Mouse (Mus musculus) MEL (cell line): ENCODE measurements around the gene Tmem88. TPM values are rescaled to one million over a fixed set of nuclear protein-coding genes. Genes with fewer than 3 reads are reported as not detected.

ENCODE experiments used
- DNase-seq: peaks from one replicate; pipeline ENCODE4 v3.0.0; 2011; ENCODE audit warnings: low read depth, low spot score
- H3K27ac ChIP-seq: 2 replicates; pipeline ENCODE4 v1.5.1; 2012; ENCODE audit warnings: low read depth, mild to moderate bottlenecking, control low read depth, low read length, moderate library complexity; ENCODE audit not compliant: control insufficient read depth
- H3K27me3 ChIP-seq, 2 experiments: fragments of 150-350 bp in 1 of 2; sonication (generic) in 1 of 2; 2 replicates each; pipeline ENCODE4 v1.6.1; 2012; ENCODE audit warnings: low read length in 2 of 2, mild to moderate bottlenecking in 2 of 2, improper control_type of control experiment in 1 of 2, moderate library complexity in 1 of 2; ENCODE audit not compliant: insufficient read depth in 2 of 2, control insufficient read depth in 1 of 2
- H3K36me3 ChIP-seq, 2 experiments: 2 replicates each; pipeline ENCODE4 v1.6.1; 2012 to 2014; ENCODE audit warnings: low read length in 2 of 2, improper control_type of control experiment in 1 of 2, inconsistent platforms in 1 of 2, mild to moderate bottlenecking in 1 of 2; ENCODE audit not compliant: insufficient read depth in 2 of 2, control insufficient read depth in 1 of 2
- H3K4me1 ChIP-seq, 2 experiments: fragments of 150-350 bp in 1 of 2; sonication (generic) in 1 of 2; 2 replicates each; pipeline ENCODE4 v1.6.1; 2012; ENCODE audit warnings: low read length in 2 of 2, improper control_type of control experiment in 1 of 2, mild to moderate bottlenecking in 1 of 2; ENCODE audit not compliant: insufficient read depth in 2 of 2, control insufficient read depth in 1 of 2
- H3K4me3 ChIP-seq, 2 experiments: fragments of 150-350 bp in 1 of 2; sonication (generic) in 1 of 2; 2 replicates each; pipeline ENCODE4 v1.5.1; 2012; ENCODE audit warnings: low read depth in 2 of 2, low read length in 2 of 2, mild to moderate bottlenecking in 2 of 2, moderate library complexity in 2 of 2, control low read depth in 1 of 2, improper control_type of control experiment in 1 of 2; ENCODE audit not compliant: control insufficient read depth in 1 of 2, insufficient read depth in 1 of 2
- H3K79me2 ChIP-seq: 2 replicates; pipeline ENCODE4 v1.6.1; 2012; ENCODE audit warnings: mild to moderate bottlenecking, low read length, moderate library complexity; ENCODE audit not compliant: control insufficient read depth, poor library complexity, insufficient read depth
- H3K9ac ChIP-seq: 2 replicates; pipeline ENCODE4 v1.6.1; 2012; ENCODE audit warnings: low read depth, mild to moderate bottlenecking, control low read depth, low read length, moderate library complexity; ENCODE audit not compliant: control insufficient read depth, poor library complexity, severe bottlenecking
- H3K9me3 ChIP-seq: fragments of 150-350 bp; sonication (generic); replicated peaks from 2 replicates; pipeline ENCODE4 v1.6.1; 2012; ENCODE audit warnings: mild to moderate bottlenecking, low read length, improper control_type of control experiment, moderate library complexity; ENCODE audit not compliant: insufficient read depth
- CHD1 ChIP-seq: IDR thresholded peaks from 2 replicates; pipeline ENCODE4 v1.6.1; 2012; ENCODE audit warnings: low read depth, mild to moderate bottlenecking, inconsistent platforms, low read length, improper control_type of control experiment
- CTCF ChIP-seq, 3 experiments: IDR thresholded peaks in 2 of 3; conservative IDR thresholded peaks in 1 of 3; 2 replicates each; pipeline ENCODE4 v1.5.1; 2011 to 2012; ENCODE audit warnings: low read length in 3 of 3, low read depth in 2 of 3, mild to moderate bottlenecking in 2 of 3, improper control_type of control experiment in 1 of 3, inconsistent platforms in 1 of 3, mixed read lengths in 1 of 3, moderate library complexity in 1 of 3; ENCODE audit not compliant: control insufficient read depth in 1 of 3, insufficient read depth in 1 of 3, poor library complexity in 1 of 3, severe bottlenecking in 1 of 3
- EP300 ChIP-seq, 2 experiments: IDR thresholded peaks; 2 replicates each; pipeline ENCODE4 v1.6.1; 2011; ENCODE audit warnings: improper control_type of control experiment in 2 of 2, low read length in 2 of 2, low read depth in 1 of 2, mild to moderate bottlenecking in 1 of 2
- HCFC1 ChIP-seq: IDR thresholded peaks from 2 replicates; pipeline ENCODE4 v1.6.1; 2012; ENCODE audit warnings: low read depth, mild to moderate bottlenecking, inconsistent platforms, low read length, improper control_type of control experiment, moderate library complexity
- MAX ChIP-seq: IDR thresholded peaks from 2 replicates; pipeline ENCODE4 v1.6.1; 2011; ENCODE audit warnings: low read length, improper control_type of control experiment
- NRF1 ChIP-seq: IDR thresholded peaks from 2 replicates; pipeline ENCODE4 v1.6.1; 2014; ENCODE audit warnings: low read depth, mild to moderate bottlenecking, inconsistent platforms, low read length, improper control_type of control experiment, moderate library complexity; ENCODE audit not compliant: poor library complexity, insufficient read depth, severe bottlenecking
- POLR2A ChIP-seq, 2 experiments: IDR thresholded peaks; 2 replicates each; pipeline ENCODE4 v1.6.1; 2011 to 2012; ENCODE audit warnings: low read length in 2 of 2, mild to moderate bottlenecking in 2 of 2, control low read depth in 1 of 2, improper control_type of control experiment in 1 of 2, low read depth in 1 of 2, moderate library complexity in 1 of 2; ENCODE audit not compliant: control insufficient read depth in 1 of 2, insufficient read depth in 1 of 2, poor library complexity in 1 of 2
- POLR2AphosphoS2 ChIP-seq: IDR thresholded peaks from 2 replicates; pipeline ENCODE4 v1.6.1; 2011; ENCODE audit warnings: low read length, improper control_type of control experiment
- SMC3 ChIP-seq: IDR thresholded peaks from 2 replicates; pipeline ENCODE4 v1.6.1; 2011; ENCODE audit warnings: low read depth, low read length, improper control_type of control experiment
- UBTF ChIP-seq: IDR thresholded peaks from 2 replicates; pipeline ENCODE4 v1.6.1; 2012; ENCODE audit warnings: low read depth, mild to moderate bottlenecking, inconsistent platforms, low read length, improper control_type of control experiment, moderate library complexity, borderline replicate concordance; ENCODE audit not compliant: insufficient read depth
- USF1 ChIP-seq: IDR thresholded peaks from 2 replicates; pipeline ENCODE4 v1.6.1; 2014; ENCODE audit warnings: low read depth, mild to moderate bottlenecking, inconsistent platforms, low read length, improper control_type of control experiment, moderate library complexity
- USF2 ChIP-seq, 2 experiments: IDR thresholded peaks; 2 replicates each; pipeline ENCODE4 v1.6.1; 2011 to 2012; ENCODE audit warnings: improper control_type of control experiment in 2 of 2, low read length in 2 of 2, borderline replicate concordance in 1 of 2, inconsistent platforms in 1 of 2, low read depth in 1 of 2, mild to moderate bottlenecking in 1 of 2; ENCODE audit not compliant: insufficient read depth in 1 of 2
- ZMIZ1 ChIP-seq: IDR thresholded peaks from 2 replicates; pipeline ENCODE4 v1.6.1; 2012; ENCODE audit warnings: low read depth, mild to moderate bottlenecking, inconsistent platforms, low read length, improper control_type of control experiment, moderate library complexity
- ZNF384 ChIP-seq: IDR thresholded peaks from 2 replicates; pipeline ENCODE4 v1.6.1; 2012; ENCODE audit warnings: low read depth, mild to moderate bottlenecking, inconsistent platforms, low read length, improper control_type of control experiment
- polyA plus RNA-seq, 2 experiments: library from polyadenylated mRNA; stranded (reverse) in 1 of 2; unstranded in 1 of 2; fragments of >175 nt in 1 of 2; fragments of >200 nt in 1 of 2; gene quantifications; 2 replicates each; pipeline versions ENCODE4 v1.2.1 to v1.2.4; 2012; ENCODE audit warnings: low replicate concordance in 2 of 2, low read depth in 1 of 2; ENCODE audit not compliant: insufficient read length in 2 of 2, insufficient read depth in 1 of 2, missing spikeins in 1 of 2
- total RNA-seq: library from RNA; depleted of rRNA; stranded (reverse); fragments of 300-350 nt; gene quantifications from 2 replicates; pipeline ENCODE4 v1.2.3, GENCODE M21; 2012

Tmem88 gene
- total and polyA plus RNA-seq, 3 experiments = 0.39 to 0.45 TPM; not detected in 1

- H3K27ac ChIP-seq = no peak overlapping the region
- no peaks in the 10 kb centered on the region; a peak in 1 of 4 replicates for H3K36me3 ChIP-seq
- no peaks in the 10 kb centered on the region for H3K4me1 ChIP-seq
- H3K79me2 ChIP-seq = peaks cover 5% of the 10 kb centered on the region
- H3K9me3 ChIP-seq = no peaks in the 10 kb centered on the region
- H3K9ac ChIP-seq = no peak overlapping the region
- DNase-seq = no peak
- 0 out of 4 replicates have a peak, but pooled peaks of 1 of the 2 experiments have one; percentile 6 for TF ChIP-seq POLR2A (IDR thresholded peaks at IDR 0.05; ENCODE audit: control insufficient read depth in 1 of 2, insufficient read depth in 1 of 2, low read depth in 1 of 2, low read length in 2 of 2, poor library complexity in 1 of 2)
- TF ChIP-seq USF2 (IDR thresholded peaks at IDR 0.05; ENCODE audit: borderline replicate concordance in 1 of 2, insufficient read depth in 1 of 2, low read depth in 1 of 2, low read length in 2 of 2) = no peak
- no peak overlapping the region for H3K4me3 ChIP-seq
- no peaks in the 10 kb centered on the region for H3K27me3 ChIP-seq
Measured at GRCm38 (mm10) chr11:69389531-69390399, 8.3 kb downstream of the Tmem88 start.

- no peak for TF ChIP-seq ZMIZ1
- TF ChIP-seq UBTF = no peak
- peak; percentile 19; the same call in 1 of the 2 replicates for TF ChIP-seq SMC3
- no peak for TF ChIP-seq USF1
- peak in 1 of 3 experiments; percentile 16; a peak in 2 of 6 replicates for TF ChIP-seq CTCF (IDR thresholded peaks at IDR 0.05 in 2 of 3, conservative IDR thresholded peaks at IDR 0.05 in 1 of 3; ENCODE audit: control insufficient read depth in 1 of 3, insufficient read depth in 1 of 3, low read depth in 2 of 3, low read length in 3 of 3, poor library complexity in 1 of 3, severe bottlenecking in 1 of 3)
- TF ChIP-seq NRF1 = no peak
- TF ChIP-seq CHD1 = no peak
- no peak for TF ChIP-seq POLR2AphosphoS2
- TF ChIP-seq HCFC1 = no peak
- TF ChIP-seq ZNF384 = peak; percentile 84
- TF ChIP-seq MAX = no peak
- no peak for TF ChIP-seq POLR2A (IDR thresholded peaks at IDR 0.05; ENCODE audit: control insufficient read depth in 1 of 2, insufficient read depth in 1 of 2, low read depth in 1 of 2, low read length in 2 of 2, poor library complexity in 1 of 2)
- TF ChIP-seq EP300 (IDR thresholded peaks at IDR 0.05; ENCODE audit: low read depth in 1 of 2, low read length in 2 of 2) = no peak
- Histone ChIP-seq H3K27me3 (no peaks in the 10 kb centered on the region), H3K79me2 (no peaks in the 10 kb centered on the region), H3K4me3 (no peak overlapping the region), H3K9me3 (no peaks in the 10 kb centered on the region), H3K9ac (no peak overlapping the region), H3K27ac (no peak overlapping the region), H3K4me1 (no peaks in the 10 kb centered on the region), H3K36me3 (no peaks in the 10 kb centered on the region; a peak in 1 of 4 replicates)
- no peak for DNase-seq
Measured at GRCm38 (mm10) chr11:69388680-69389079, 9.4 kb downstream of the Tmem88 start.
